Mouse (Mus musculus) gastrocnemius, adult 8-10 months (tissue): ENCODE data around the gene Bcor. TPM values are rescaled to one million over a fixed set of nuclear protein-coding genes. Genes with fewer than 3 reads are reported as not detected.

Experiments used
- DNase-seq, 2 experiments: peaks; one replicate each; pipeline ENCODE4 v3.0.0; 2022; ENCODE audit warnings: low spot score in 2 of 2
- total RNA-seq, 4 experiments: library from RNA; stranded (reverse); gene quantifications; 2 replicates each; pipeline ENCODE4 v1.2.4; 2022

Gene Bcor
- total RNA-seq, 4 experiments from 2014 or later = 13.2 to 17.4 (median 14.1) TPM

DNA sequence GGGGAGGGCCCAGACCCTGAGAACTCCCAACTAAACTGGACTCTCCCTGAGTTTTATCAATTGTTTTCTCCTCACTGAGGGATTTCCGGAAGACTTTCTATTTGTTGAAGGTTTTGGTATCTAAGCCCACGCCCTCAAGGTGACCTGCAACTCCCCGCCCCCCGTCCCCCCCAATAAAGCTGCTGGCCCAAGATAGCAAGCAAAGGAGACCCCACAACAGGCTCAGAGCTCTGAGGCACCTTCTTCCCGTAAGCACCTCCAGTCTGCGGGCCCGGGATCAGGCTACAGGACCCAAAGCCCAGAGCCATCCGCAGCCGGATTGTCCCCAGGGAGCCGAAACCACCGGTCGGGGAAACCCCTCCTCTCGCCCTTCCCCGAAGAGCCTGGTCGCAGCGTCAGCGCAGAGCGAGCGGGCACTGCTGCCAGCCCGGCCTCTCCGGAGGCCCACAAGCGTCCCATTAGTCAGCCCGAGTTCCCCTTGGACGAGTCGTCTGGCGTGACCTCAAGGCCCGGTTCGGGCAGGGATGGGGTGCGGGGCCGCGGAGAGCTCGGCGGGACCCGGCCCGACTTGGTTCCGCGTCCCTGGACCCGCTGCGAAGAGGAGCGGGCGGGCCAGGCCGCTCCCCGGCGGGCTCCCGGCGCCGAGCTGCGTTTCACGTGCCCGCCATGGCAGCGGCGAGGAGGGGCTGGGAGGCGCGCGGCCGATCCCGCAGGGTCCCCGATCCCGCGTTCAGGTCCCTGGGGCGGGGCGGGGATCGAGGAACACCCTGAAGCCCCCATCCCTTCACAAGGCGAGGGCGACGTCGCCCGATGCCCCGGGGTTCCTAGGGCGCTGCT is 73.3 kb downstream of the Bcor start:
- peak in 1 of 2 experiments; percentile 6 for DNase-seq

- no peak for DNase-seq
Observed at GRCm38 (mm10) chrX:12085949-12086348, 74.2 kb downstream of the Bcor start.

- DNase-seq = no peak
Observed at GRCm38 (mm10) chrX:12085290-12085689, 74.9 kb downstream of the Bcor start.

DNA sequence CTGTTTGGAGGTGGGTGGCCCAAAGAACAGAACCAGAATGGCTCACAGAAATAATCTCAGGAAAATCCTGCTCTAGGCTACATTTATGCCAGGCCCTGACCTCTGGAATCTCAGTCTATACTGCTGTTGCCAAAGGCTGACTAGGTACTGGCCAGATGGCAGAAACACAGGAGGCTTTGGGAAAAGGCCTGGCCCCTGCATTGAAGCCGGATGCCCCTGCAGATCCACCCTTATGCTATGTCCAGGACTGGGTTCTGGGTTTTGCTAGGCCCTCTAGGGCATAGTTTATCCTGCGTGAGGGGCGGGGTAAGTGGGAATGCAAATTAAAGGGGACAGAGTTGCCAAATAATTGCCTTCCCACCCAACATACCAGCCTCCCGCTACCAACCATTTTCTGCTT is 75.5 kb downstream of the Bcor start:
- no peak for DNase-seq

- DNase-seq = no peak
Observed at GRCm38 (mm10) chrX:12083631-12084030, 76.5 kb downstream of the Bcor start.

DNA sequence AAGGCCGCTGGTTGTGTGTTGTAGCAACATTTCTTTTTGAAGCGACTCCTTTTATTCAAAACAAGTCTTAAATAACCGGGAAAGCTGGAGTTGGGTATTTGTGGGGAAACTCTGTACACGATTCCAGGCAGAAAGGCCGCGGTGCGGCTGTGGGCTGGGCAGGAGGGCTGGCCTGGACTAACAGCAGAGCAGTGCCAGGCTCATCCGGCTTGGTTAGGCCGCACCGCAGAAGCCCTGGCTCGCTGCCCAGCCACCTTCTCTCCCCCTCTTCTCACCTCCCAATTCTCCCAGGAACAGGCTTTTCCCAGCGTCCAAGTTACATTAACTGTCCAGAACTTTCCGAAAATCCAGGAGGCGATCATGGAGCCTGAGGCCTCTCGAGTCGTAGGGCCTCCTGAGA is 77.4 kb downstream of the Bcor start:
- no peak for DNase-seq

GRCm38 (mm10) chrX:12082184-12082583 is 78.0 kb downstream of the Bcor start:
- DNase-seq = no peak

GRCm38 (mm10) chrX:12081741-12082155 is 78.4 kb downstream of the Bcor start:
- no peak for DNase-seq

- no peak for DNase-seq
Observed at GRCm38 (mm10) chrX:12080904-12081740, 79.0 kb downstream of the Bcor start.

- no peak for DNase-seq
Observed at GRCm38 (mm10) chrX:12080095-12080903, 79.9 kb downstream of the Bcor start.

DNA sequence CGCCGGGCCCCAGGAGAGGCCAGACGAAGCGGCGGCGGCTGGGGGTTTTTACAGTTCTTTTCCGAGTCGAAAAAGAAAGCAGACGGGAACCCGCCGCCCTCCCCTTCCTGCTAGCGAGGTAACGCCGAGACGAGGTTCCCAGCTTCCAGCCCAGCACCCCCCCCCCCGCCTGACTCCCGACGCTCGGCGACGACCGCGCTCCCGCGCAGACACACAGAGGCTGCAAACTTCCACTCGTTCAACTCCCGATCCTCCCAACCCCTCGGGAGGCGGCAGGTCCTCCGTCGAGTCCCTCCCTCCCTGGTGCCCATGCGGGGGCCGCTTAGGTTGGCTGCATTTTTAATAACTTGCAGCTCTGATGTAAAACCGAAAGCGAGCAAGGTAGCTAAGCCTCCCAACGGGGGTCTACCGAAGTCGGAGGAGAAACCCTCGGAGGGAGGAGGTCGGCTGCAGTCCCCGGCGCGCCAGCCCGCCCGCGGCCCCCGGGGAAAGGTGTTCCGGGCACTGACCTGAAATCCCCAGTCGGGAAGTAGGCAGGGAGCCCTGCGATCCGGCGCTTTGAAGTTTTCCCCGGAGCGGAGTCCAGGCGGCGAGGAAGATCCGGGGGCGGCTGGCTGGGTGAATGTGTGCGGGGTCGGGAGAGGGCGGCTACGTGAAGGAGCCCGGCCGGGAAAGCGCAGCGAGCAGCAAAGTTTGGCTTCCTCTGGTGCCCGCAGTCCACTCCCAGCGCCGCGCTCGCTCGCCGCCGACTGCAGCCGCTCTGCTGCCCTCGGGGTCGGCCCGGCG is 80.7 kb downstream of the Bcor start:
- DNase-seq = no peak

- DNase-seq = no peak
Observed at GRCm38 (mm10) chrX:12079059-12079308, 81.2 kb downstream of the Bcor start.

GRCm38 (mm10) chrX:12078195-12079058 is 81.7 kb downstream of the Bcor start:
- no peak for DNase-seq

- no peak for DNase-seq
Observed at GRCm38 (mm10) chrX:12077601-12077980, 82.6 kb downstream of the Bcor start.

DNA sequence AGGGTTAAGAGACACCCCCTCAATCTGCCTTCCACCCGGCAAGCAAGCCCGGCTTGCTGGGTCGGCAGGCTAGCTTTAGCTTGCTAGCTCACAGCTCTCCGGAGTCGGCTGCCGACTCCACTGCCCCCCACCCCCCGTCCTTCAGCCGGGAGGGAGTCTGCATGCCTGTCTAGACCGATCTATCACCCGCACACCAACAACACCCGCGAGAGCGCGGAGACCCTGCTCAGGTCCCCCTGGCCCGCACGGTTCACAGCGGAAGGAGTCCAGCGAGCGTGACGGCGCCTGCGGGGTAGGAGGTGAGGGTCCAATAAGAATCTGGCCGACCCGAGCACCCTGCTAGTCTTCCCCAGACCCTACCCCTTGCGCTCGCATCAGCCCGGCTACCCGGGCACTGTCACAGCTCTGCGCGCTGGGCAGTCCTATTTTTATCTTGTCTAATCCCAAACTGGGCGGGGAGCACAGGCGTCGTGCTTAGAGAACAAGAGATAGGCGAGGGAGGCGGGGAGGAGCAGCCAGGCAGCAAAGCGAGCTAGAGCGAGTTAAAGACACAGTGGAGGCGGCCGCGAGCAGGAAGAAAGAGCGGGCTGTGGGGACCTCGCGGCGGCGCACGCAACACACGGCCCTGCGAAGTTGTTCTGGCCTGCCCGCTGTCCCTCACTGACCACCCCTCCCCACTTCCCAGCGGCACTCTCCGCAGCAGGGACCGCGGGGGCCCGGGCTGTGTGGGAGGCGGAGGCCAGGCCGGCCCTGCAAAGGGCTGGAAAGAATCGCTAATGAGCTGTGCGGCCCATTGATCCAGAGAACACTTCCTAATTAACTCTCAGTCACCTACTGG is 83.2 kb downstream of the Bcor start:
- DNase-seq = no peak

GRCm38 (mm10) chrX:12072721-12073120 is 87.4 kb downstream of the Bcor start:
- DNase-seq = no peak

DNA sequence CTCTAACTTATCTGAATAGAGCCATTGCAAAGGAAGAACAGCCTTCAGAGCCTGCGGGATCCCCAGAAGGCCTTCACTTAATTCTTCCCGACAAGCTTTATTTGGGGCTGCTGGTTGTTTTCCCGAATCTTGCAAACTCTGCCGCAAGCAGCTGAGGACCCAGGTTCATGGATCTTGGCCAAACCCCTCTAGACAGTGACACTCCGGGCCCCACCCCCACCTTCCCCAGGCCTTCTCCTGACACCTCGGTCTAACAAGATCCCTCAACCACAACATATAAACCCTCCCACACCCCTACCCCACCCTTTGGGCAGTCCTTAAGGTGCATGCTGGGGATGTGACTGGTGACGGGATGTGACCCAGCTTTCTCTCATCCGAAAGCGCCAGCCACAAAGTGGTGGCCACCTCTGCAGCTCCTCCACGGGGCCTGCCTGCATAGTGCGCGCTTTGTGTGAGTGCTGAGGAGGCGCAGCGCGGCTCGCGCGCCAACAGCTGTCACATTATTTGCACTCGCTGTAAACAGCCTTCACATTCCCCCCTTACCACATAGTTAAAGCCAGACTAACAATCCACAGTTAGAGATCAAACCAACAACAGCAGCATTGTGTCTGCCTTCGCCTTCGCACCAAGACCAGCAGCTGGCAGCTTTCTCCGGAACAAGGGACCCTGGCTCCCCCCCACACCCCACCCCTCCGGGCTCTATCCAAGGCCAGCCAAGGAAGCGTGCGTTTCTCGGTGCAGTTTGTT is 91.0 kb downstream of the Bcor start:
- DNase-seq = no peak

DNA sequence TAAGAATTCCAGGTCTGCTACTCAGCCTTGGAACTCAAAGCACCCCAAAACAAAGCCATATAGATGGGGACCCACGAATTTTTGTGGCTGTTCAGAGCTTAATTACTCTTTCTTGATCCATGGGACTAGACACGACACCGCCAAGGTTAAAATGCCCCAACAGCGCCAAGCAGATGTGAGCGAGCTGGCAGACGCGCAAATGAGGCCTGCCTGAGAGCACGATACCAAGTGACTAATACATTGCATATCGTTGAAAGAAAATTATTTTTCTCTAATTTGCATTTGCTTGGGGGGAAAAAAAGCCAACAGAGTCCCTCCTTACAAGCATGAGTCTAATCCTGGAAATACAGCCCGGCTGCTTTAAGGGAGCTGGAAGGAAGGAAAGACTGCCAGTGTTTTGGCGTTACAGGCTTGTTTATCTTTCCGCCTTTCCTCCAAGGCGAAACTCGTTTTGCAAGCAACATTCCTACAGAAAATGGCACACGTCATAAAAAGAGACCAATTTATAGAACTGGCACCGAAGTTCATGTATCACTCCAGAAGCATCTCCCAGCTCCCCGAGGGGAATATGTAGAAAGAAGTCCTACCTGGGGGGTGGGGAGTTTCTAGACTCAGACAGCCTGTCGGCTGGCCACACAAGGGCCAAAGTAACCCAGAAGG is 92.2 kb downstream of the Bcor start:
- DNase-seq = no peak
